Mouse (Mus musculus) testis, adult 2 months (tissue): ENCODE results near the gene Cdh26.

Source experiments
- CTCF ChIP-seq: fragments of 200-500 bp; IDR thresholded peaks from 2 replicates; pipeline ENCODE4 v1.5.1; 2012; ENCODE audit warnings: low read depth, mild to moderate bottlenecking, inconsistent platforms, low read length, moderate library complexity; ENCODE audit not compliant: control insufficient read depth, insufficient read depth, insufficient replicate concordance
- POLR2A ChIP-seq: fragments of 200-500 bp; IDR thresholded peaks from 2 replicates; pipeline ENCODE4 v1.6.1; 2012; ENCODE audit warnings: low read depth, mild to moderate bottlenecking, inconsistent platforms, low read length, moderate library complexity; ENCODE audit not compliant: control insufficient read depth

GRCm38 (mm10) chr2:178433495-178433894, 3.2 kb downstream of the Cdh26 start:
- TF ChIP-seq CTCF (no peak), POLR2A (no peak)
